Mouse (Mus musculus) forebrain, embryonic 10.5 days (tissue): ENCODE measurements around the gene Msantd1. TPM values are rescaled to one million over a fixed set of nuclear protein-coding genes. Genes with fewer than 3 reads are reported as not detected.

Experiments
- DNase-seq: peaks from one replicate; pipeline ENCODE4 v3.0.0-alpha.2; 2017; ENCODE audit warnings: low spot score; ENCODE audit errors: extremely low spot score
- H3K27ac ChIP-seq: fragments of 300-500 bp; sonication (generic); 2 replicates; pipeline ENCODE4 v1.5.1; 2016; ENCODE audit warnings: mild to moderate bottlenecking
- H3K27me3 ChIP-seq: fragments of 300-500 bp; sonication (generic); 2 replicates; pipeline ENCODE4 v1.6.1; 2016; ENCODE audit warnings: mild to moderate bottlenecking; ENCODE audit not compliant: poor library complexity, severe bottlenecking
- H3K36me3 ChIP-seq: fragments of 300-500 bp; sonication (generic); replicated peaks from 2 replicates; pipeline ENCODE4 v1.6.1; 2016; ENCODE audit warnings: mild to moderate bottlenecking, moderate library complexity
- H3K4me1 ChIP-seq: fragments of 300-500 bp; sonication (generic); 2 replicates; pipeline ENCODE4 v1.6.1; 2016
- H3K4me3 ChIP-seq: fragments of 300-500 bp; sonication (generic); 2 replicates; pipeline ENCODE4 v1.5.1; 2016; ENCODE audit warnings: mild to moderate bottlenecking, moderate library complexity
- H3K9me3 ChIP-seq: fragments of 300-500 bp; sonication (generic); 2 replicates; pipeline ENCODE4 v1.6.1; 2016; ENCODE audit warnings: mild to moderate bottlenecking, moderate library complexity
- WGBS: fragments of 180-500 bp; shearing (Covaris S2); methylation state at CpG from one replicate; pipeline ENCODE4 v1.1.7; 2016; 5-methylcytosine and 5-hydroxymethylcytosine counted together
- polyA plus RNA-seq: library from polyadenylated mRNA; unstranded; fragments of >200 nt; fragmentation: Nextera tagmentation; extraction: Ambion mirVana; gene quantifications from 2 replicates; pipeline ENCODE4 v1.2.1, GENCODE M21; 2016

The Msantd1 gene
- polyA plus RNA-seq, 1 experiment from 2014 or later = 1.2 TPM

GRCm38 (mm10) chr5:34908726-34909633, 1.2 kb downstream of the Msantd1 start:
- 83% methylated on average over 9 of the region's 9 CpGs for WGBS
- no peaks in the 10 kb centered on the region for H3K9me3 ChIP-seq
- no peak for DNase-seq
- H3K27me3 ChIP-seq = no peaks in the 10 kb centered on the region
- 0 out of 2 replicates have a peak overlapping the region, but pooled peaks have one; percentile 25 for H3K27ac ChIP-seq
- H3K4me3 ChIP-seq = no peak overlapping the region
- H3K4me1 ChIP-seq = peaks cover 9% of the 10 kb centered on the region; the same call in 1 of the 2 replicates
- peaks cover 84% of the 10 kb centered on the region for H3K36me3 ChIP-seq

GRCm38 (mm10) chr5:34909634-34910503, 2.1 kb downstream of the Msantd1 start:
- no peak overlapping the region for H3K4me3 ChIP-seq
- H3K36me3 ChIP-seq = peaks cover 75% of the 10 kb centered on the region
- DNase-seq = no peak
- H3K4me1 ChIP-seq = peaks cover 9% of the 10 kb centered on the region; the same call in 1 of the 2 replicates
- H3K27me3 ChIP-seq = no peaks in the 10 kb centered on the region
- 100% methylated on average over 1 of the region's 1 CpGs for WGBS
- no peaks in the 10 kb centered on the region for H3K9me3 ChIP-seq
- 0 out of 2 replicates have a peak overlapping the region, but pooled peaks have one; percentile 25 for H3K27ac ChIP-seq

DNA sequence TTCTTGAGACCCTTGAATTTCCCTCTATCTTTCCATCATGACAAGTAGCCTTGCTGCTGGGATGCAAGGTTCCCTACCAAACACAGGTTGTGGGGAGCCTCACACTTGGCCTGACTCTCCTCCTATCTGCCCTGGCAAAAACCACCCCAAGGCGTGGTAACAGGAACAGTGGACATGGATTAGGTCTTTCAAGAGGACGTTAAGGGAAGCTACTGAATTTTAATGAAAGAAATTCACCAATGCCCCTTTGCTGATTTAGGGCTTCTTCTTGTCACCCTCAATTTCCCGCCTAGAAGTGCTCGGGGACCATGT, 2.6 kb downstream of the Msantd1 start:
- Histone ChIP-seq H3K36me3 (peaks cover 69% of the 10 kb centered on the region), H3K9me3 (no peaks in the 10 kb centered on the region), H3K27me3 (no peaks in the 10 kb centered on the region), H3K4me1 (peaks cover 9% of the 10 kb centered on the region; the same call in 1 of the 2 replicates), H3K4me3 (no peak overlapping the region), H3K27ac (no peak overlapping the region)
- no peak for DNase-seq
- WGBS = 90% methylated on average over 4 of the region's 4 CpGs

- H3K27me3 ChIP-seq = no peaks in the 10 kb centered on the region
- H3K36me3 ChIP-seq = peaks cover 16% of the 10 kb centered on the region
- peak overlapping the region; percentile 78 for H3K27ac ChIP-seq
- WGBS = 19% methylated on average over 1 of the region's 1 CpGs
- peak; percentile 50 for DNase-seq
- peaks cover 18% of the 10 kb centered on the region for H3K4me1 ChIP-seq
- no peaks in the 10 kb centered on the region for H3K9me3 ChIP-seq
- H3K4me3 ChIP-seq = no peak overlapping the region
These were observed 8.0 kb downstream of the Msantd1 start for GRCm38 (mm10) chr5:34915801-34916200.

- peaks cover 9% of the 10 kb centered on the region; the same call in 1 of the 2 replicates for H3K36me3 ChIP-seq
- peaks cover 18% of the 10 kb centered on the region for H3K4me1 ChIP-seq
- WGBS = 79% methylated on average over 10 of the region's 10 CpGs
- H3K9me3 ChIP-seq = no peaks in the 10 kb centered on the region
- H3K27me3 ChIP-seq = no peaks in the 10 kb centered on the region
- H3K4me3 ChIP-seq = no peak overlapping the region
- peak overlapping the region; percentile 78 for H3K27ac ChIP-seq
- no peak for DNase-seq
These were observed 9.4 kb downstream of the Msantd1 start for GRCm38 (mm10) chr5:34917234-34917655.

- H3K27ac ChIP-seq = no peak overlapping the region
- DNase-seq = no peak
- no peaks in the 10 kb centered on the region for H3K27me3 ChIP-seq
- H3K4me1 ChIP-seq = peaks cover 18% of the 10 kb centered on the region
- H3K36me3 ChIP-seq = peaks cover 13% of the 10 kb centered on the region
- no peaks in the 10 kb centered on the region for H3K9me3 ChIP-seq
- 81% methylated on average over 3 of the region's 3 CpGs for WGBS
- H3K4me3 ChIP-seq = no peak overlapping the region
These were observed 11.0 kb downstream of the Msantd1 start for GRCm38 (mm10) chr5:34918785-34919184.

DNA sequence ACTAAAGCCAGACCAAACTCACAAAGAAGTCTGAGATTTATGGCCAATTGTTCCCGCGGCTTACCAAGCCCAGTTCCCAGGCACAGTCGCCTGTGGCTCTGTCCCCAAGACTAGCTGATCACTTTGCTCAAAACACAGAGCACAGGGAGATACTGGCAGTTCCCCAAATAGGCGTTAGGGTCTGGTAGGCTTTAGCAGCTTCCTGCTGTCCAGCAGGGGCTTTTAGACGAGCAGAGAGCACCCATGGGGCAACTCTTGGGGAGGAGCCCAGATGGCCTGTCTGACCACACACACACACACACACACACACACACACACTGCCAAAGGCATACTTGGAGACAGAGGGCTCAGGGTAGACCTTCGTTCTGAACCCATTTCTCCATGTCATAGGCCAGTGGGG, 14.7 kb downstream of the Msantd1 start:
- WGBS = 78% methylated on average over 6 of the region's 6 CpGs
- Histone ChIP-seq H3K9me3 (no peaks in the 10 kb centered on the region), H3K4me1 (peaks cover 1% of the 10 kb centered on the region), H3K4me3 (no peak overlapping the region), H3K36me3 (peaks cover 26% of the 10 kb centered on the region), H3K27ac (peak overlapping the region; percentile 21; the same call in 1 of the 2 replicates), H3K27me3 (no peaks in the 10 kb centered on the region)
- no peak for DNase-seq

DNA sequence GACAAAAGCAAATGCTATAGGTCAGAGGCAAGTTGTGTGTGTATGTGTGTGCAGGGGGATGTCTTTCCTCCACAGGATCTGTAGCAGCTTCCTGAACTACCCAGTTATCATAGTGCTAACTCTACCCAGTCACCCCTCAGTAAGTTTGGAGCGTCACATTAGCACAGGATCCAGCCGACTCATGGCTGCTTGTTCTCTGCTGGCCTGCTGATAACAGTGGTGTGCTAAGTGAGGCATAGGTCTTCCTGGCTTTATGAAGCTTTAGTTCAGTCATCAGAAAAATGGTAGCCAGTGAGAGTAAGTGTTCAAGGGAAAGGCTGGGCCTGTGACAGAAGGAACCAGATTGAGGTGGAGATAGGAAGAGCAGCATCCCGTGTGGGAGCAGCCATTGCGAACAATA, 16.1 kb downstream of the Msantd1 start:
- Histone ChIP-seq H3K27ac (no peak overlapping the region), H3K4me3 (no peak overlapping the region), H3K4me1 (no peaks in the 10 kb centered on the region), H3K27me3 (no peaks in the 10 kb centered on the region), H3K9me3 (no peaks in the 10 kb centered on the region), H3K36me3 (peaks cover 26% of the 10 kb centered on the region)
- no peak for DNase-seq
- 95% methylated on average over 4 of the region's 4 CpGs for WGBS

DNA sequence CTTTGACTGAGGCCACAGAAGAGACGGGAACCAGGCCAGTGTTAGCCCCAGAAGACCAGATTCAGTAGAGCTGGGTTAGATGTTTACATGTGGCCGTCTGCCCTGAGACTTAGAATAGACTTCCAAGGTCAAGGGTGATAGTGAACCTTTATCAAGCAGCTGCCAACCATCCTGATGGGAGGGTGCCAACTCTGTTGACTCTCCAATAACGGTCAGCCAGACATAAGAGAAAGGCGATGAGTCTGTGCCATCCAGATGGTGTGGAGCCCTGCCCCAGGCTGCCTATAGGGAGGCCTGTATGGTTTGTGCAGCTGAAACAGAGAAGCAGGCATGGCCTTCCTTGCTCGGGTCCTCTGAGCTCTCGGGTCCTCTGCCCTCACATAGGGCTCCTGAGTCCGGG, 16.7 kb downstream of the Msantd1 start:
- peaks cover 26% of the 10 kb centered on the region for H3K36me3 ChIP-seq
- no peaks in the 10 kb centered on the region for H3K4me1 ChIP-seq
- H3K4me3 ChIP-seq = no peak overlapping the region
- peak overlapping the region; percentile 20; the same call in 1 of the 2 replicates for H3K27ac ChIP-seq
- DNase-seq = no peak
- 94% methylated on average over 7 of the region's 7 CpGs for whole genome bisulfite sequencing
- H3K27me3 ChIP-seq = no peaks in the 10 kb centered on the region
- H3K9me3 ChIP-seq = no peaks in the 10 kb centered on the region

- no peak overlapping the region for H3K4me3 ChIP-seq
- H3K36me3 ChIP-seq = peaks cover 22% of the 10 kb centered on the region
- no peak overlapping the region for H3K27ac ChIP-seq
- H3K27me3 ChIP-seq = no peaks in the 10 kb centered on the region
- 95% methylated on average over 4 of the region's 4 CpGs for WGBS
- no peaks in the 10 kb centered on the region for H3K9me3 ChIP-seq
- DNase-seq = no peak
- H3K4me1 ChIP-seq = peaks cover 20% of the 10 kb centered on the region
These were observed 19.8 kb downstream of the Msantd1 start for GRCm38 (mm10) chr5:34927648-34928047.

- H3K4me1 ChIP-seq = peaks cover 23% of the 10 kb centered on the region
- no peaks in the 10 kb centered on the region for H3K27me3 ChIP-seq
- no peaks in the 10 kb centered on the region for H3K36me3 ChIP-seq
- 89% methylated on average over 9 of the region's 9 CpGs for WGBS
- H3K9me3 ChIP-seq = no peaks in the 10 kb centered on the region
- no peak overlapping the region for H3K4me3 ChIP-seq
- no peak for DNase-seq
- peak overlapping the region; percentile 77 for H3K27ac ChIP-seq
These were observed 22.6 kb downstream of the Msantd1 start for GRCm38 (mm10) chr5:34930151-34930975.

DNA sequence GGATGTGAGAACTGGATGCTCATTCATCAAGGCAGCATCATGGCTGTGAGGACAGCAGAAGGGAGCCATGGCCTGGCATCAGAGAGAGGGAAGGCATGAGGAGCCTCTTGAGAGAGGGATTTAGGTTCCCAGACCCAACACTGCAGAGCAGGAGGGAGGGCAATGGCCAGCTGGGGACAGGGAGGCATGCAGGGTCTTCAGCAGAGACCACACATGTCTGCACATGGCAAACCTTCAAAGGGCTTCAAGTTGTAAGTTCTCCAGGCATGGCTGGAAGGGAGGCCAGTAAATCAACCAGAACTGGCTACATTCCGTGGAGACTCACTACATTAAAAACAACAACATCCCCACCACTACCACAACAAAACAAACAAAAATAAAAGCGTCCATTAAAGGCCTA, 23.3 kb downstream of the Msantd1 start:
- WGBS = 85% methylated on average over 2 of the region's 2 CpGs
- no peaks in the 10 kb centered on the region for H3K9me3 ChIP-seq

More for the DNA sequence above, 23.3 kb downstream of the Msantd1 start:
- H3K27me3 ChIP-seq = no peaks in the 10 kb centered on the region
- H3K36me3 ChIP-seq = no peaks in the 10 kb centered on the region
- H3K4me3 ChIP-seq = no peak overlapping the region
- peak overlapping the region; percentile 77 for H3K27ac ChIP-seq
- peaks cover 23% of the 10 kb centered on the region for H3K4me1 ChIP-seq
- no peak for DNase-seq
